Mouse (Mus musculus) kidney, postnatal 0 days (tissue): ENCODE data around the gene Pspn. TPM values are rescaled to one million over a fixed set of nuclear protein-coding genes. Genes with fewer than 3 reads are reported as not detected.

Source experiments
- ATAC-seq: fragments of 200-750 bp; cut with Nextera tagmentation; replicated peaks from 2 replicates; pipeline ENCODE4 v1.8.0; 2017; ENCODE audit warnings: low read depth, moderate number of reproducible peaks, moderate TSS enrichment, moderate library complexity; ENCODE audit not compliant: low FRiP score
- DNase-seq: peaks from one replicate; pipeline ENCODE4 v3.0.0-alpha.2; 2016; ENCODE audit warnings: low spot score
- H3K27ac ChIP-seq: fragments of 300-500 bp; sonication (generic); 2 replicates; pipeline ENCODE4 v1.5.1; 2014; ENCODE audit warnings: mild to moderate bottlenecking
- H3K27me3 ChIP-seq: fragments of 300-500 bp; sonication (generic); 2 replicates; pipeline ENCODE4 v1.6.1; 2014; ENCODE audit warnings: low read length, mixed read lengths; ENCODE audit not compliant: insufficient read depth
- H3K36me3 ChIP-seq: fragments of 300-500 bp; sonication (generic); 2 replicates; pipeline ENCODE4 v1.6.1; 2014; ENCODE audit warnings: low read length, mixed read lengths; ENCODE audit not compliant: insufficient read depth
- H3K4me1 ChIP-seq: fragments of 300-500 bp; sonication (generic); replicated peaks from 2 replicates; pipeline ENCODE4 v1.6.1; 2014; ENCODE audit warnings: antibody characterized with exemption, low read length, mixed read lengths; ENCODE audit not compliant: insufficient read depth
- H3K4me2 ChIP-seq: fragments of 300-500 bp; sonication (generic); 2 replicates; pipeline ENCODE4 v1.6.1; 2014; ENCODE audit warnings: mild to moderate bottlenecking, low read length, moderate library complexity, mixed read lengths
- H3K4me3 ChIP-seq: fragments of 300-500 bp; sonication (generic); replicated peaks from 2 replicates; pipeline ENCODE4 v1.5.1; 2014; ENCODE audit warnings: low read depth, low read length
- H3K9ac ChIP-seq: fragments of 300-500 bp; sonication (generic); 2 replicates; pipeline ENCODE4 v1.6.1; 2014; ENCODE audit warnings: low read depth, low read length
- H3K9me3 ChIP-seq: fragments of 300-500 bp; sonication (generic); replicated peaks from 2 replicates; pipeline ENCODE4 v1.6.1; 2016; ENCODE audit warnings: low read length, inconsistent platforms, mixed read lengths
- CTCF ChIP-seq: IDR thresholded peaks from 2 replicates; pipeline ENCODE4 v1.5.1; 2016; ENCODE audit warnings: antibody characterized with exemption, low read depth, mild to moderate bottlenecking, moderate library complexity
- WGBS: fragments of 180-500 bp; shearing (Covaris S2); extraction: QIAGEN DNeasy Blood & Tissue Kit; methylation state at CpG from one replicate; pipeline ENCODE4 v1.1.7; 2014; 5-methylcytosine and 5-hydroxymethylcytosine counted together
- polyA plus RNA-seq: library from polyadenylated mRNA; unstranded; fragments of >200 nt; fragmentation: Nextera tagmentation; extraction: Ambion mirVana; gene quantifications from 2 replicates; pipeline ENCODE4 v1.2.1, GENCODE M21; 2015

Gene Pspn
- polyA plus RNA-seq, 1 experiment from 2014 or later: 0.55 TPM

- H3K4me3 ChIP-seq: no peak overlapping the region
- no peak for TF ChIP-seq CTCF
- H3K9ac ChIP-seq: no peak overlapping the region
- no peaks in the 10 kb centered on the region for H3K4me1 ChIP-seq
- H3K36me3 ChIP-seq: no peaks in the 10 kb centered on the region
- DNase-seq (no peak), ATAC-seq (no peak)
- no peak overlapping the region for H3K27ac ChIP-seq
- no peaks in the 10 kb centered on the region for H3K9me3 ChIP-seq
- H3K27me3 ChIP-seq: no peaks in the 10 kb centered on the region
- 77% methylated on average over 4 of the region's 4 CpGs for WGBS
- H3K4me2 ChIP-seq: no peak overlapping the region
Observed at GRCm38 (mm10) chr17:56958667-56959066, 41.2 kb downstream of the Pspn start.

GRCm38 (mm10) chr17:56957763-56958429 is 41.9 kb downstream of the Pspn start:
- no peaks in the 10 kb centered on the region for H3K4me1 ChIP-seq
- no peak overlapping the region for H3K4me2 ChIP-seq
- TF ChIP-seq CTCF: peak; percentile 36; the same call in 1 of the 2 replicates
- DNase-seq: peak; percentile 4
- ATAC-seq: no peak
- no peak overlapping the region for H3K4me3 ChIP-seq
- 31% methylated on average over 11 of the region's 11 CpGs for WGBS
- H3K36me3 ChIP-seq: no peaks in the 10 kb centered on the region
- no peaks in the 10 kb centered on the region for H3K9me3 ChIP-seq
- no peaks in the 10 kb centered on the region for H3K27me3 ChIP-seq
- no peak overlapping the region for H3K9ac ChIP-seq
- H3K27ac ChIP-seq: no peak overlapping the region

- ATAC-seq: no peak
- DNase-seq: no peak
- TF ChIP-seq CTCF: no peak
- WGBS: 78% methylated on average over 7 of the region's 7 CpGs
- no peaks in the 10 kb centered on the region for H3K4me1 ChIP-seq
- no peak overlapping the region for H3K27ac ChIP-seq
- no peak overlapping the region for H3K4me2 ChIP-seq
- no peaks in the 10 kb centered on the region for H3K9me3 ChIP-seq
- no peak overlapping the region for H3K4me3 ChIP-seq
- H3K36me3 ChIP-seq: no peaks in the 10 kb centered on the region
- H3K9ac ChIP-seq: no peak overlapping the region
- H3K27me3 ChIP-seq: no peaks in the 10 kb centered on the region
Observed at GRCm38 (mm10) chr17:56954871-56955270, 44.9 kb downstream of the Pspn start.

GRCm38 (mm10) chr17:56952639-56953038 is 47.2 kb downstream of the Pspn start:
- H3K27me3 ChIP-seq: no peaks in the 10 kb centered on the region
- no peak for TF ChIP-seq CTCF
- ATAC-seq (no peak), DNase-seq (no peak)
- no peak overlapping the region for H3K9ac ChIP-seq
- H3K27ac ChIP-seq: no peak overlapping the region
- no peak overlapping the region for H3K4me3 ChIP-seq
- H3K4me1 ChIP-seq: no peaks in the 10 kb centered on the region
- H3K4me2 ChIP-seq: no peak overlapping the region
- H3K9me3 ChIP-seq: no peaks in the 10 kb centered on the region
- WGBS: 76% methylated on average over 1 of the region's 1 CpGs
- no peaks in the 10 kb centered on the region for H3K36me3 ChIP-seq

- H3K9me3 ChIP-seq: no peaks in the 10 kb centered on the region
- H3K27me3 ChIP-seq: no peaks in the 10 kb centered on the region
- H3K4me2 ChIP-seq: no peak overlapping the region
- H3K4me1 ChIP-seq: no peaks in the 10 kb centered on the region
- DNase-seq (peak; percentile 37), ATAC-seq (no peak)
- H3K4me3 ChIP-seq: no peak overlapping the region
- no peak overlapping the region for H3K9ac ChIP-seq
- TF ChIP-seq CTCF: peak; percentile 74
- H3K27ac ChIP-seq: no peak overlapping the region
- no peaks in the 10 kb centered on the region for H3K36me3 ChIP-seq
- WGBS: 16% methylated on average over 3 of the region's 3 CpGs
Observed at GRCm38 (mm10) chr17:56950915-56951314, 48.9 kb downstream of the Pspn start.

Other genes starting within 250 kb of the Pspn start
- 8.7 and 11.8 TPM in 2 replicates for gene Nrtn, start 242.5 kb downstream of the Pspn start, polyA plus RNA-seq
- 37.3 and 38.8 TPM in 2 replicates for gene Dus3l, start 235.3 kb downstream of the Pspn start, polyA plus RNA-seq
- 0.59 and 0.71 TPM in 2 replicates for gene Prr22, start 229.8 kb downstream of the Pspn start, polyA plus RNA-seq
- 1.6 and 2.1 TPM in 2 replicates for gene Rfx2, start 169.0 kb downstream of the Pspn start, polyA plus RNA-seq
- not detected in 2 replicates for gene Acsbg2, start 125.6 kb downstream of the Pspn start, polyA plus RNA-seq
- gene 1700061G19Rik, start 124.5 kb downstream of the Pspn start, polyA plus RNA-seq: 0.11 and 0.13 TPM in 2 replicates
- gene Mllt1, start 64.6 kb downstream of the Pspn start, polyA plus RNA-seq: 27.4 and 29.1 TPM in 2 replicates
- not detected in 2 replicates for gene Acer1, start 17.9 kb downstream of the Pspn start, polyA plus RNA-seq
- gene Clpp, start 9.7 kb downstream of the Pspn start, polyA plus RNA-seq: 145 and 149 TPM in 2 replicates
- 61.2 and 65.7 TPM in 2 replicates for gene Alkbh7, start 2.7 kb downstream of the Pspn start, polyA plus RNA-seq
- gene Gtf2f1, start 11.3 kb upstream of the Pspn start, polyA plus RNA-seq: 46.7 and 50.3 TPM in 2 replicates
- 0.38 TPM in 1 of 2 replicates, not detected in the other for gene Gm17949, start 11.5 kb upstream of the Pspn start, polyA plus RNA-seq
- gene Khsrp, start 31.5 kb upstream of the Pspn start, polyA plus RNA-seq: 35.6 and 36.2 TPM in 2 replicates
- not detected in 2 replicates for gene Slc25a41, start 41.6 kb upstream of the Pspn start, polyA plus RNA-seq
- 82.4 and 90.9 TPM in 2 replicates for gene Crb3, start 59.1 kb upstream of the Pspn start, polyA plus RNA-seq
- gene Slc25a23, start 59.8 kb upstream of the Pspn start, polyA plus RNA-seq: 10.2 and 10.7 TPM in 2 replicates
- 4.2 and 5.1 TPM in 2 replicates for gene Dennd1c, start 78.5 kb upstream of the Pspn start, polyA plus RNA-seq
- 15.4 and 16.4 TPM in 2 replicates for gene Tubb4a, start 87.8 kb upstream of the Pspn start, polyA plus RNA-seq
- 6.1 and 6.8 TPM in 2 replicates for gene Tnfsf9, start 105.3 kb upstream of the Pspn start, polyA plus RNA-seq
- 0.28 TPM in 1 of 2 replicates, not detected in the other for gene Cd70, start 149.8 kb upstream of the Pspn start, polyA plus RNA-seq
- gene Tnfsf14, start 194.2 kb upstream of the Pspn start, polyA plus RNA-seq: 0.08 and 0.09 TPM in 2 replicates
- 2.0 and 2.9 TPM in 2 replicates for gene C3, start 228.1 kb upstream of the Pspn start, polyA plus RNA-seq
- 37.6 and 40.4 TPM in 2 replicates for gene Gpr108, start 248.4 kb upstream of the Pspn start, polyA plus RNA-seq
- 40.8 and 43.6 TPM in 2 replicates for gene Trip10, start 249.4 kb upstream of the Pspn start, polyA plus RNA-seq